Mouse (Mus musculus) thymus, adult 2 months (tissue): ENCODE measurements around the gene Igfbp3. TPM values are rescaled to one million over a fixed set of nuclear protein-coding genes. Genes with fewer than 3 reads are reported as not detected.
"Not testable (repeated sequence)": the region's sequence is repeated elsewhere in the genome, so short reads cannot be mapped to it uniquely, and the experiment has no call there.

Experiments
- DNase-seq: peaks from one replicate; pipeline ENCODE4 v3.0.0; 2021
- H3K27ac ChIP-seq: fragments of 200-500 bp; 2 replicates; pipeline ENCODE4 v1.5.1; 2012; ENCODE audit warnings: low read length, control low read depth; ENCODE audit not compliant: control insufficient read depth, insufficient read depth
- H3K27me3 ChIP-seq: fragments of 200-500 bp; 2 replicates; pipeline ENCODE4 v1.6.1; 2012; ENCODE audit warnings: mild to moderate bottlenecking, low read length, moderate library complexity, mixed read lengths; ENCODE audit not compliant: control insufficient read depth, insufficient read depth
- H3K36me3 ChIP-seq: fragments of 200-500 bp; 2 replicates; pipeline ENCODE4 v1.6.1; 2012; ENCODE audit warnings: mild to moderate bottlenecking, low read length, moderate library complexity; ENCODE audit not compliant: control insufficient read depth, insufficient read depth
- H3K4me1 ChIP-seq: fragments of 200-500 bp; replicated peaks from 2 replicates; pipeline ENCODE4 v1.6.1; 2012; ENCODE audit warnings: low read length; ENCODE audit not compliant: control insufficient read depth, insufficient read depth
- H3K4me3 ChIP-seq: fragments of 200-500 bp; 2 replicates; pipeline ENCODE4 v1.5.1; 2012; ENCODE audit warnings: mild to moderate bottlenecking, low read length, control low read depth, moderate library complexity; ENCODE audit not compliant: control insufficient read depth, insufficient read depth
- CTCF ChIP-seq: fragments of 200-500 bp; IDR thresholded peaks from 2 replicates; pipeline ENCODE4 v1.5.1; 2012; ENCODE audit warnings: mild to moderate bottlenecking, control low read depth, low read length, moderate library complexity, borderline replicate concordance; ENCODE audit not compliant: control insufficient read depth, poor library complexity, insufficient read depth; ENCODE audit errors: extremely low read depth
- POLR2A ChIP-seq: fragments of 200-500 bp; IDR thresholded peaks from 2 replicates; pipeline ENCODE4 v1.6.1; 2012; ENCODE audit warnings: mild to moderate bottlenecking, low read length, control low read depth, moderate library complexity; ENCODE audit not compliant: control insufficient read depth, poor library complexity, insufficient read depth; ENCODE audit errors: extremely low read depth
- WGBS: fragments of 180-500 bp; shearing (Covaris S2); methylation state at CpG from one replicate; pipeline ENCODE4 v1.1.7; 2018; 5-methylcytosine and 5-hydroxymethylcytosine counted together
- polyA plus RNA-seq: library from polyadenylated mRNA; depleted of rRNA; stranded (reverse); fragments of >200 nt; gene quantifications from 2 replicates; pipeline ENCODE4 v1.2.3, GENCODE M21; 2012

Igfbp3 gene
- polyA plus RNA-seq, 1 experiment: 12.1 TPM

DNA sequence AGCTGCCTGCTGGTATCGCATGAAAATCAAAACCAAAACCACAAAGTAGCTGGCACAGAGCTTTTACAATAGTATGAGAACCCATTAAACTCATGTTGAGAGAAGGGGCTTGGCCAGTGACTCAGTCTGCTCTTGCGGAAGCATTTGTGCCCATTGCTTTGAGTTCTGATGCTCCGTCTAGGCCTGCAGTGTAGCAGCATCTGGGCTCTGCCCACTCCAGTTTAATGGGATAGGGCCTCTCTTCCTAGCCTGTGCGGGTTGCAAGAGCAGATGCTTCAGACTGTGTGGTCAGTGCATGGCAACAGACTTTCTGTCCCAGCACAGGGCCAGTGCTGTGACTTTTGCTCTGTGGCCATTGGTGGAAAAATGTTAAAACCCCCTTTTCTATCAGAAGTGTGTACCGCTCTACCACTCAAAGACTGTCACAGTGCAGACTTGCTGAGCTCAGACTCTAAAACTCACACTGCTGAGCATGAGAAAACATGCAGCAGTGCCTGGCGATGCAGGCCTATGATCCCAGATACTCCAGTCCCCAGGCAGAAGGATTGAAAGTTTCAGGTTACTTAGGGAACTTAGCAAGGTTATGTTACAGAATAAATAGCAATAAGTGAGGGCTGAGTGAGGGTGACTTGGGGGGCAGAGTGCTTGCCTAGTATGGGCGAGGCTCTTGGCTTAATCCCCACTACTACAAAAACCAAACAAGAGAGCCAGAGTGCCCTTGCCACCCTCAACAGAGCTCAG lies 13.3 kb upstream of the Igfbp3 start:
- H3K27ac ChIP-seq: no peak overlapping the region
- WGBS: 90% methylated on average over 7 of the region's 7 CpGs

DNA sequence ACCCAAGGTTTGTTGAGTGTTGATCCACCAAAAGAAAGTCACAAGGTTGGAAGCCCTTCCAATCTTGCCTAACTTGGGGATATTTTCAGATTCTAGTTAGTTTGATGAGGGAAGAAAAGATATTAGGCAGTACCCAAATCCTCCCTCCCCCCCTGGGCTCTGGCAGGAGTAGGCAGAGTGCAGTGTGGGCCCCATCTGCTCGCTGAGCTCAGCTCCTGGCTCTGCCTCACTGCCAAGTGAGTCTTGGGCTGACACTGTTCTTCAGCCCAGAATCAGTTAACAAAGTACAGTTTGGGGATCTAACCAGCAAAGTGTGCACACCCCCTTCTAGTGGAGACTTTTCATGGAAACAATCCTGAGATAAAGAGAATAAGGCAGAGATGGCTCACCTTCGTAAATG lies 12.5 kb upstream of the Igfbp3 start:
- no peak overlapping the region for H3K27ac ChIP-seq

More for the DNA sequence above, 13.3 kb upstream of the Igfbp3 start:
- Histone ChIP-seq H3K36me3 (no peaks in the 10 kb centered on the region), H3K27me3 (no peaks in the 10 kb centered on the region), H3K4me3 (no peak overlapping the region), H3K4me1 (no peaks in the 10 kb centered on the region)
- TF ChIP-seq CTCF (no peak), POLR2A (no peak)
- no peak for DNase-seq

DNA sequence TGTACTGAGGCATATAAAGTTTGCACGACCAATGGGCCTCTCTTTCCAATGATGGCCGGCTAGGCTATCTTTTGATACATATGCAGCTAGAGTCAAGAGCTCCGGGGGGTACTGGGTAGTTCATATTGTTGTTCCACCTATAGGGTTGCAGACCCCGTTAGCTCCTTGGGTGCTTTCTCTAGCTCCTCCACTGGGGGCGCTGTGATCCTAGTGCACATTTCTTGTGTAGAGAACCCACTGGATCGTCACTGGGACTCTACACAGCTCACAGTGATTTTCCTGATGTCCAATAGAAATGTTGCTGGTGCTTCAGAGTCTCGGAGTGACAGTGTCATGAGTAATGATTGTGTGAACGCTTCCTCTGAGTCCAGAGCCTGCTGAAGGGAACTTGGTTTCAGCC lies 8.1 kb upstream of the Igfbp3 start:
- not testable (repeated sequence) for H3K36me3 ChIP-seq, H3K4me1 ChIP-seq, DNase-seq, H3K27ac ChIP-seq, H3K27me3 ChIP-seq, H3K4me3 ChIP-seq
- 76% methylated on average over 8 of the region's 8 CpGs for WGBS

More for the DNA sequence above, 12.5 kb upstream of the Igfbp3 start:
- WGBS: 70% methylated on average over 2 of the region's 2 CpGs
- Histone ChIP-seq H3K4me3 (no peak overlapping the region), H3K4me1 (no peaks in the 10 kb centered on the region), H3K36me3 (no peaks in the 10 kb centered on the region), H3K27me3 (no peaks in the 10 kb centered on the region)
- TF ChIP-seq POLR2A (no peak), CTCF (no peak)
- DNase-seq: no peak

DNA sequence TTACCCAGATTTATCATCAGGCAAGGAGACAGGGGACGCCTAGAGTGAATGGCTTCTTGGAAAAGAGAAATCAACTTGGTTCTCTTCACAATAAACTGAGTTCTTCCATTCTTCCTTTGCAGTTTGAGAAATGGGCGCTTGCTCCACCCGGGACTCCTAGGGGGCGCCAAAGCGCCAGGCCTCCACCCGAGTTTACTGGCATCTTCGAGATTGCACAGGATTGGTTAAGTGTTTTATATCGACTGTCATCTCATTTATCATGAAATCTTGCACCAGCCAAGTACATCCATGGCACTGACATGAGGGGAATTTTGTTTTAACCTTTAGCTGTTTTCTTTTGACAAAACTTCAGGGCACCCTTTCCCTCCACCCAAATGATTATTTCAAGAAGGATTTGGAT lies 2.0 kb upstream of the Igfbp3 start:
- Histone ChIP-seq H3K36me3 (no peaks in the 10 kb centered on the region), H3K4me3 (no peak overlapping the region), H3K4me1 (no peaks in the 10 kb centered on the region), H3K27ac (no peak overlapping the region), H3K27me3 (no peaks in the 10 kb centered on the region; the same call in 1 of the 2 replicates)
- TF ChIP-seq CTCF (no peak), POLR2A (no peak)
- peak; percentile 13 for DNase-seq
- WGBS: 10% methylated on average over 8 of the region's 8 CpGs

DNA sequence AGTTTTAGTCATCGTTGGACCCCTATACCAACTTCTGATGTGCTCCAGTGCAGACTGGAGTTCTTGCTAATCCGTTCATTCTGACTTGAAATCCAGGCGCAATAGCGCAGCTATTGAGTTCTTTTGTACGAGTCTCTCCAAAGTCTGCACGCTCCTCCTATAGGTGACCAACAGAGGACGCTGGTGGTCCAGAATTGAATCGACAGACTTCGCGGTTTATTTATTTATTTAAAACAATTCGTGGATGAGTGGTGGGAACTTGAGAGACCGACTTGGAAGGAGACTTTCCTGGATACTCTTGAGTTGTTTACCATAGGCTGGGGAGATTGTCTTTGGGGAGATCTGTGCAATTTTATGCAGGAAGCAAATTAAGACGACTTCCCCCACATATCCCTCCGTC lies 1.0 kb upstream of the Igfbp3 start:
- H3K36me3 ChIP-seq: no peaks in the 10 kb centered on the region
- 5% methylated on average over 14 of the region's 14 CpGs for WGBS
- TF ChIP-seq CTCF (no peak), POLR2A (no peak)
- H3K4me1 ChIP-seq: no peaks in the 10 kb centered on the region
- H3K4me3 ChIP-seq: no peak overlapping the region
- H3K27ac ChIP-seq: no peak overlapping the region
- H3K27me3 ChIP-seq: no peaks in the 10 kb centered on the region; the same call in 1 of the 2 replicates
- DNase-seq: no peak

DNA sequence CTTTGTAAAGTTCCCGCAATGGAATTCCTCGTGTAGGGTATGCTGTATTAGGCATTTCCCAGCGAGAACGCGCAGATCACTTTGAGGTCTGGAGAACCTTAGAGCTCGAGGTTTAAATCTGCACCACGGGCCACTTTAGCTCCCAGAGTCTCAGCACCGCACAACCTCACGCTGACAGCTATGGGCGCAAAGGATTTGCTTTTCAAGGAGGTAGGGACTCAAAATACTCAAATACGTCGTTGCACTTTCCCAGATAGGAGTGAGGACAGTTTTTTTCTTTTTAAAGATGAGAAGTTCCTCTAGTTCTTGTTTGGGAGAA lies 578 bp upstream of the Igfbp3 start:
- Histone ChIP-seq H3K4me3 (no peak overlapping the region), H3K27me3 (no peaks in the 10 kb centered on the region; the same call in 1 of the 2 replicates), H3K4me1 (no peaks in the 10 kb centered on the region), H3K27ac (no peak overlapping the region), H3K36me3 (no peaks in the 10 kb centered on the region)
- TF ChIP-seq POLR2A (no peak), CTCF (no peak)
- WGBS: 7% methylated on average over 12 of the region's 12 CpGs
- DNase-seq: no peak

DNA sequence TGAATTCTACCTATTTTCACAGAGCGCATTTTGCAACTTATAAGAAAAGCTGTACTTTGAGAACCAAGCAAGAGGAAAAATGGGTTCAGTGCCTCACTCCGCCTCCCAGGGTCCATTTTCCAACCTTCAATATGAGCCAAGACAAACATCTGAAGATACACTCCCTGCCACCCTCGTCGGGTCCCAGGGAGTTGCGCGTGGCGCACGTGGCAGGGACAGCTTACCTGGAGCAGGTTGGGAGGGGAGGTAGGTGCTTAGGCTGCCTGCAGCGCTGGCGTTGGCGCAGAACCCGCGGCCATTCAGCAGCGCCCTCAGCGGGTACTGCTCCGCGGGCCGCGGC lies 592 bp downstream of the Igfbp3 start:
- no peak for DNase-seq
- Histone ChIP-seq H3K4me3 (no peak overlapping the region), H3K27ac (no peak overlapping the region), H3K36me3 (no peaks in the 10 kb centered on the region), H3K4me1 (no peaks in the 10 kb centered on the region), H3K27me3 (no peaks in the 10 kb centered on the region; the same call in 1 of the 2 replicates)
- TF ChIP-seq POLR2A (no peak), CTCF (no peak)
- 7% methylated on average over 19 of the region's 19 CpGs for WGBS
